Mouse (Mus musculus): Measurements from ENCODE around the gene Fyco1. TPM values are rescaled to one million over a fixed set of nuclear protein-coding genes. Genes with fewer than 3 reads are reported as not detected.
"Not testable (repeated sequence)": the region's sequence is repeated elsewhere in the genome, so short reads cannot be mapped to it uniquely, and the experiment has no call there.

Fyco1 gene
- polyA plus RNA-seq, 1 experiment from 2014 or later: 16.5 TPM

- Histone ChIP-seq H3K4me1 (no peaks in the 10 kb centered on the region), H3K27me3 (no peaks in the 10 kb centered on the region), H3K27ac (replicated peaks) (no peak overlapping the region), H3K9ac (replicated peaks) (no peak overlapping the region), H3K4me3 (no peak overlapping the region), H3K9me3 (no peaks in the 10 kb centered on the region), H3K4me2 (replicated peaks) (no peak overlapping the region), H3K36me3 (0 out of 2 replicates have a peak, but pooled peaks cover 9% of the 10 kb centered on the region)
- no peak for ATAC-seq (replicated peaks)
- 89% methylated on average over 3 of the region's 3 CpGs for WGBS
Observed at GRCm38 (mm10) chr9:123811831-123812230, 39.9 kb downstream of the Fyco1 start.

GRCm38 (mm10) chr9:123808583-123808982, 43.1 kb downstream of the Fyco1 start:
- 81% methylated on average over 7 of the region's 7 CpGs for WGBS
- H3K27ac ChIP-seq (replicated peaks): no peak overlapping the region
- no peak for ATAC-seq (replicated peaks)

GRCm38 (mm10) chr9:123806267-123806666, 45.4 kb downstream of the Fyco1 start, which contains the start of gene Cxcr6:
Gene Cxcr6, plus strand, starts transcription at chr9:123806475.
- Histone ChIP-seq H3K4me1 (no peaks in the 10 kb centered on the region), H3K4me3 (no peak within 1 kb of the TSS), H3K9ac (replicated peaks) (no peak within 1 kb of the TSS), H3K4me2 (replicated peaks) (no peak within 1 kb of the TSS), H3K27ac (replicated peaks) (no peak within 1 kb of the TSS), H3K36me3 (0 out of 2 replicates have a peak, but pooled peaks cover 3% of the 10 kb centered on the region), H3K9me3 (no peaks in the 10 kb centered on the region), H3K27me3 (no peaks in the 10 kb centered on the region)
- ATAC-seq (replicated peaks): no peak
- 90% methylated on average over 5 of the region's 5 CpGs for whole genome bisulfite sequencing

More at GRCm38 (mm10) chr9:123808583-123808982, 43.1 kb downstream of the Fyco1 start:
- Histone ChIP-seq H3K9ac (replicated peaks) (no peak overlapping the region), H3K4me2 (replicated peaks) (no peak overlapping the region), H3K27me3 (no peaks in the 10 kb centered on the region), H3K36me3 (0 out of 2 replicates have a peak, but pooled peaks cover 3% of the 10 kb centered on the region), H3K4me3 (no peak overlapping the region), H3K9me3 (no peaks in the 10 kb centered on the region), H3K4me1 (no peaks in the 10 kb centered on the region)

GRCm38 (mm10) chr9:123805241-123805640, 46.5 kb downstream of the Fyco1 start:
- 90% methylated on average over 2 of the region's 2 CpGs for WGBS
- H3K4me3 ChIP-seq: no peak overlapping the region
- no peaks in the 10 kb centered on the region for H3K4me1 ChIP-seq
- no peak for ATAC-seq (replicated peaks)
- no peak overlapping the region for H3K4me2 ChIP-seq (replicated peaks)
- H3K27me3 ChIP-seq: no peaks in the 10 kb centered on the region
- no peaks in the 10 kb centered on the region for H3K9me3 ChIP-seq
- no peak overlapping the region for H3K9ac ChIP-seq (replicated peaks)
- 0 out of 2 replicates have a peak, but pooled peaks cover 3% of the 10 kb centered on the region for H3K36me3 ChIP-seq
- no peak overlapping the region for H3K27ac ChIP-seq (replicated peaks)

GRCm38 (mm10) chr9:123802896-123803295, 48.8 kb downstream of the Fyco1 start:
- ATAC-seq (replicated peaks): no peak
- no peaks in the 10 kb centered on the region for H3K27me3 ChIP-seq
- no peak overlapping the region for H3K9ac ChIP-seq (replicated peaks)
- H3K9me3 ChIP-seq: no peaks in the 10 kb centered on the region
- H3K4me1 ChIP-seq: no peaks in the 10 kb centered on the region
- no peak overlapping the region for H3K27ac ChIP-seq (replicated peaks)
- no peak overlapping the region for H3K4me2 ChIP-seq (replicated peaks)
- H3K36me3 ChIP-seq: no peaks in the 10 kb centered on the region
- H3K4me3 ChIP-seq: no peak overlapping the region

- WGBS: 95% methylated on average over 2 of the region's 2 CpGs
- Histone ChIP-seq H3K27ac (replicated peaks) (no peak overlapping the region), H3K9ac (replicated peaks) (no peak overlapping the region), H3K4me2 (replicated peaks) (no peak overlapping the region), H3K9me3 (no peaks in the 10 kb centered on the region), H3K4me1 (no peaks in the 10 kb centered on the region), H3K27me3 (no peaks in the 10 kb centered on the region), H3K36me3 (no peaks in the 10 kb centered on the region), H3K4me3 (no peak overlapping the region)
- ATAC-seq (replicated peaks): no peak
Observed at GRCm38 (mm10) chr9:123802421-123802820, 49.3 kb downstream of the Fyco1 start.

GRCm38 (mm10) chr9:123801527-123801926, 50.2 kb downstream of the Fyco1 start:
- Histone ChIP-seq H3K36me3 (no peaks in the 10 kb centered on the region), H3K4me2 (replicated peaks) (no peak overlapping the region), H3K4me1 (no peaks in the 10 kb centered on the region), H3K9ac (replicated peaks) (no peak overlapping the region), H3K27ac (replicated peaks) (no peak overlapping the region), H3K9me3 (no peaks in the 10 kb centered on the region), H3K27me3 (no peaks in the 10 kb centered on the region), H3K4me3 (no peak overlapping the region)
- 94% methylated on average over 1 of the region's 1 CpGs for WGBS
- ATAC-seq (replicated peaks): no peak

- Histone ChIP-seq H3K27me3 (no peaks in the 10 kb centered on the region), H3K36me3 (peaks cover 22% of the 10 kb centered on the region), H3K9me3 (no peaks in the 10 kb centered on the region), H3K4me2 (replicated peaks) (no peak overlapping the region), H3K9ac (replicated peaks) (no peak overlapping the region), H3K4me3 (no peak overlapping the region), H3K4me1 (no peaks in the 10 kb centered on the region), H3K27ac (replicated peaks) (no peak overlapping the region)
- 78% methylated on average over 3 of the region's 3 CpGs for WGBS
- no peak for ATAC-seq (replicated peaks)
Observed at GRCm38 (mm10) chr9:123796174-123796573, 55.5 kb downstream of the Fyco1 start.

GRCm38 (mm10) chr9:123788855-123789529, 62.7 kb downstream of the Fyco1 start:
- H3K4me1 ChIP-seq: no peaks in the 10 kb centered on the region
- H3K9ac ChIP-seq (replicated peaks): no peak overlapping the region
- no peaks in the 10 kb centered on the region for H3K27me3 ChIP-seq
- no peak overlapping the region for H3K27ac ChIP-seq (replicated peaks)
- peaks cover 23% of the 10 kb centered on the region for H3K36me3 ChIP-seq
- no peak overlapping the region for H3K4me3 ChIP-seq
- 82% methylated on average over 4 of the region's 4 CpGs for WGBS
- H3K4me2 ChIP-seq (replicated peaks): no peak overlapping the region
- no peaks in the 10 kb centered on the region for H3K9me3 ChIP-seq
- ATAC-seq (replicated peaks): no peak

- 40% methylated on average over 2 of the region's 2 CpGs for WGBS
Observed at GRCm38 (mm10) chr9:123773299-123773698, 78.4 kb downstream of the Fyco1 start.

GRCm38 (mm10) chr9:123769532-123769931, 82.2 kb downstream of the Fyco1 start:
- Histone ChIP-seq H3K4me1 (no peaks in the 10 kb centered on the region), H3K4me2 (replicated peaks) (no peak overlapping the region), H3K4me3 (no peak overlapping the region), H3K27me3 (no peaks in the 10 kb centered on the region), H3K27ac (replicated peaks) (no peak overlapping the region), H3K9me3 (no peaks in the 10 kb centered on the region), H3K36me3 (no peaks in the 10 kb centered on the region), H3K9ac (replicated peaks) (no peak overlapping the region)
- ATAC-seq (replicated peaks): no peak
- WGBS: 78% methylated on average over 6 of the region's 6 CpGs

More at GRCm38 (mm10) chr9:123773299-123773698, 78.4 kb downstream of the Fyco1 start:
- ATAC-seq (replicated peaks); H3K9me3 ChIP-seq; H3K27me3 ChIP-seq; H3K27ac ChIP-seq (replicated peaks); H3K36me3 ChIP-seq; H3K4me3 ChIP-seq; H3K9ac ChIP-seq (replicated peaks); H3K4me1 ChIP-seq; H3K4me2 ChIP-seq (replicated peaks): not testable (repeated sequence)

GRCm38 (mm10) chr9:123768443-123768842, 83.3 kb downstream of the Fyco1 start:
- Histone ChIP-seq H3K36me3 (no peaks in the 10 kb centered on the region), H3K4me1 (no peaks in the 10 kb centered on the region), H3K27ac (replicated peaks) (no peak overlapping the region), H3K4me2 (replicated peaks) (no peak overlapping the region), H3K9me3 (no peaks in the 10 kb centered on the region), H3K9ac (replicated peaks) (no peak overlapping the region), H3K27me3 (no peaks in the 10 kb centered on the region), H3K4me3 (no peak overlapping the region)
- WGBS: 79% methylated on average over 1 of the region's 1 CpGs
- ATAC-seq (replicated peaks): no peak

- Histone ChIP-seq H3K36me3 (no peaks in the 10 kb centered on the region), H3K27me3 (no peaks in the 10 kb centered on the region), H3K9ac (replicated peaks) (no peak overlapping the region), H3K27ac (replicated peaks) (no peak overlapping the region), H3K4me3 (no peak overlapping the region), H3K4me2 (replicated peaks) (no peak overlapping the region), H3K9me3 (no peaks in the 10 kb centered on the region), H3K4me1 (no peaks in the 10 kb centered on the region)
- no peak for ATAC-seq (replicated peaks)
- WGBS: 85% methylated on average over 3 of the region's 3 CpGs
Observed at GRCm38 (mm10) chr9:123766996-123767395, 84.7 kb downstream of the Fyco1 start.
